Comparison of ENCODE assay signal across 8 mouse cellular contexts in genomic region chr15:3979871-3980270, GRCm38 (mm10). TPM values are rescaled to one million over a fixed set of nuclear protein-coding genes. Genes with fewer than 3 reads are reported as not detected.
DNase-seq lines count a peak whose midpoint lies in the region; ATAC-seq and TF ChIP-seq lines count a peak whose summit lies in the region.

No protein-coding gene starts in this region.

- no peaks in the 10 kb centered on the region for H3K4me1 ChIP-seq in heart, embryonic 11.5 days (ENCODE audit: control insufficient read depth, insufficient read depth, low read length)
- H3K4me1 ChIP-seq in forebrain, embryonic 14.5 days (ENCODE audit: control insufficient read depth, insufficient read depth, low read length) = no peaks in the 10 kb centered on the region
- peaks cover 8% of the 10 kb centered on the region for H3K4me1 ChIP-seq in liver, postnatal 0 days (ENCODE audit: insufficient read depth)

- no peaks in the 10 kb centered on the region for H3K36me3 ChIP-seq in heart, embryonic 11.5 days (ENCODE audit: control insufficient read depth, insufficient read depth, low read length)
- H3K36me3 ChIP-seq in forebrain, embryonic 14.5 days (ENCODE audit: control insufficient read depth, insufficient read depth, low read length) = peaks cover 14% of the 10 kb centered on the region
- peaks cover 14% of the 10 kb centered on the region for H3K36me3 ChIP-seq in liver, postnatal 0 days (replicated peaks; ENCODE audit: insufficient read depth, low read length)

- DNase-seq in heart, adult 9 months (ENCODE audit: low spot score in 2 of 2) = no peak
- DNase-seq in forebrain, embryonic 14.5 days (ENCODE audit: low spot score) = no peak
- DNase-seq in liver, postnatal 0 days = no peak
- no peak for DNase-seq in layer of hippocampus, postnatal 10 days (ENCODE audit: low spot score in 2 of 2)
- DNase-seq in adrenal gland, adult 18-20 months (ENCODE audit: low spot score in 2 of 2) = no peak
- no peak for DNase-seq in thymus, postnatal 14 days

- WGBS in heart, embryonic 11.5 days (ENCODE audit: insufficient replicate concordance) = 78% methylated on average over 3 of the region's 3 CpGs
- WGBS in forebrain, embryonic 14.5 days = 92% methylated on average over 3 of the region's 3 CpGs
- 56% methylated on average over 3 of the region's 3 CpGs for WGBS in liver, postnatal 0 days (ENCODE audit: insufficient replicate concordance)

- peak overlapping the region; percentile 98 for H3K27ac ChIP-seq in heart, embryonic 11.5 days (ENCODE audit: low read depth, low read length)
- H3K27ac ChIP-seq in forebrain, embryonic 14.5 days (ENCODE audit: low read depth, low read length) = 0 out of 2 replicates have a peak overlapping the region, but pooled peaks have one; percentile 92
- peak overlapping the region; percentile 99 for H3K27ac ChIP-seq in liver, postnatal 0 days (ENCODE audit: low read depth)

- TF ChIP-seq EP300 in liver, postnatal 0 days (IDR thresholded peaks at IDR 0.05; ENCODE audit: low read depth) = peak; percentile 20; the same call in 1 of the 2 replicates

- no peaks in the 10 kb centered on the region for H3K27me3 ChIP-seq in heart, embryonic 11.5 days (ENCODE audit: control insufficient read depth, insufficient read depth, low read length)
- H3K27me3 ChIP-seq in forebrain, embryonic 14.5 days (replicated peaks; ENCODE audit: control insufficient read depth, insufficient read depth, low read length) = no peaks in the 10 kb centered on the region
- H3K27me3 ChIP-seq in liver, postnatal 0 days (ENCODE audit: insufficient read depth, low read length) = no peaks in the 10 kb centered on the region

- H3K4me3 ChIP-seq in heart, embryonic 11.5 days (ENCODE audit: low read depth, low read length) = peak overlapping the region; percentile 71
- H3K4me3 ChIP-seq in forebrain, embryonic 14.5 days (ENCODE audit: low read depth, low read length) = peak overlapping the region; percentile 63; the same call in 1 of the 2 replicates
- H3K4me3 ChIP-seq in liver, postnatal 0 days (ENCODE audit: low read depth, low read length) = peak overlapping the region; percentile 70

- no peak for TF ChIP-seq CTCF in liver, postnatal 0 days (IDR thresholded peaks at IDR 0.05; ENCODE audit: low read depth)

- peak overlapping the region; percentile 97 for H3K9ac ChIP-seq in heart, embryonic 11.5 days (ENCODE audit: low read depth, low read length)
- peak overlapping the region; percentile 97 for H3K9ac ChIP-seq in forebrain, embryonic 14.5 days (ENCODE audit: low read length)
- peak overlapping the region; percentile 92 for H3K9ac ChIP-seq in liver, postnatal 0 days (replicated peaks)

- no peaks in the 10 kb centered on the region for H3K9me3 ChIP-seq in heart, embryonic 11.5 days (replicated peaks; ENCODE audit: control insufficient read depth, low read length)
- no peaks in the 10 kb centered on the region for H3K9me3 ChIP-seq in forebrain, embryonic 14.5 days (replicated peaks; ENCODE audit: control insufficient read depth, low read length)
- H3K9me3 ChIP-seq in liver, postnatal 0 days (ENCODE audit: low read length) = no peaks in the 10 kb centered on the region

- H3K4me2 ChIP-seq in heart, embryonic 11.5 days = peak overlapping the region; percentile 74
- peak overlapping the region; percentile 68 for H3K4me2 ChIP-seq in forebrain, embryonic 14.5 days (ENCODE audit: low read length)
- peak overlapping the region; percentile 82 for H3K4me2 ChIP-seq in liver, postnatal 0 days (ENCODE audit: low read depth, low read length)

- no peak for ATAC-seq in heart, embryonic 11.5 days (replicated peaks; ENCODE audit: insufficient number of reproducible peaks, low FRiP score, low TSS enrichment)
- ATAC-seq in CD4-positive, CD25-positive, alpha-beta regulatory T cell, adult 4 months = peak; percentile 16
- peak; percentile 10; the same call in 1 of the 2 replicates for ATAC-seq in forebrain, embryonic 14.5 days
- ATAC-seq in liver, postnatal 0 days = peak; percentile 56

RNA-seq across cellular contexts. Expression of gene Fbxo4, which starts 0.5 kb away (rescaled TPM):
- polyA plus RNA-seq in heart, embryonic 11.5 days (2014; fragmentation: Nextera tagmentation; extraction: Ambion mirVana) = 11.1 and 12.3 TPM in 2 replicates
- 1 to 10 TPM; 2.4 to 8.0 TPM for polyA plus RNA-seq in CD4-positive, CD25-positive, alpha-beta regulatory T cell, adult 4 months (2017; shearing (Covaris generic))
- 7.9 and 8.0 TPM in 2 replicates for polyA plus RNA-seq in forebrain, embryonic 14.5 days (2014; fragmentation: Nextera tagmentation; extraction: Ambion mirVana)
- 8.6 and 9.2 TPM in 2 replicates for polyA plus RNA-seq in liver, postnatal 0 days (2015; fragmentation: Nextera tagmentation; extraction: Ambion mirVana)
- total RNA-seq in layer of hippocampus, postnatal 10 days (2021) = 10 to 100 TPM in 1 of 2 experiments, 1 to 10 TPM in 1; 8.0 to 10.6 TPM
- total RNA-seq in adrenal gland, adult 18-20 months (2021) = 10 to 100 TPM; 17.0 to 18.4 TPM

RNA-seq across cellular contexts. Expression of gene AW549877, which starts 15.7 kb away (rescaled TPM):
- 36.7 and 43.2 TPM in 2 replicates for polyA plus RNA-seq in heart, embryonic 11.5 days (2014; fragmentation: Nextera tagmentation; extraction: Ambion mirVana)
- polyA plus RNA-seq in CD4-positive, CD25-positive, alpha-beta regulatory T cell, adult 4 months (2017; shearing (Covaris generic)) = 10 to 100 TPM; 33.3 to 34.5 TPM
- polyA plus RNA-seq in forebrain, embryonic 14.5 days (2014; fragmentation: Nextera tagmentation; extraction: Ambion mirVana) = 43.1 and 43.6 TPM in 2 replicates
- 5.4 and 5.7 TPM in 2 replicates for polyA plus RNA-seq in liver, postnatal 0 days (2015; fragmentation: Nextera tagmentation; extraction: Ambion mirVana)
- total RNA-seq in layer of hippocampus, postnatal 10 days (2021) = 10 to 100 TPM; 41.9 to 43.4 TPM
- 10 to 100 TPM; 44.8 to 54.8 TPM for total RNA-seq in adrenal gland, adult 18-20 months (2021)

RNA-seq across cellular contexts. Expression of gene Oxct1, which starts 46.3 kb away (rescaled TPM):
- 272 and 282 TPM in 2 replicates for polyA plus RNA-seq in heart, embryonic 11.5 days (2014; fragmentation: Nextera tagmentation; extraction: Ambion mirVana)
- polyA plus RNA-seq in CD4-positive, CD25-positive, alpha-beta regulatory T cell, adult 4 months (2017; shearing (Covaris generic)) = 10 to 100 TPM; 46.6 to 74.0 TPM
- polyA plus RNA-seq in forebrain, embryonic 14.5 days (2014; fragmentation: Nextera tagmentation; extraction: Ambion mirVana) = 244 and 275 TPM in 2 replicates
- 14.3 and 16.2 TPM in 2 replicates for polyA plus RNA-seq in liver, postnatal 0 days (2015; fragmentation: Nextera tagmentation; extraction: Ambion mirVana)
- 100 to 1,000 TPM; 498 to 543 TPM for total RNA-seq in layer of hippocampus, postnatal 10 days (2021)
- total RNA-seq in adrenal gland, adult 18-20 months (2021) = 100 to 1,000 TPM; 167 to 192 TPM
